Mouse (Mus musculus) cortical plate, adult 2 months (tissue): Measurements from ENCODE around the gene Hacl1. TPM values are rescaled to one million over a fixed set of nuclear protein-coding genes. Genes with fewer than 3 reads are reported as not detected.

Experiments
- H3K27ac ChIP-seq: fragments of 200-500 bp; 2 replicates; pipeline ENCODE4 v1.5.1; 2012; ENCODE audit warnings: low read length, control low read depth, inconsistent platforms; ENCODE audit not compliant: insufficient read depth
- H3K4me1 ChIP-seq: fragments of 200-500 bp; 2 replicates; pipeline ENCODE4 v1.6.1; 2011; ENCODE audit warnings: low read length; ENCODE audit not compliant: control insufficient read depth, insufficient read depth
- H3K4me3 ChIP-seq: fragments of 200-500 bp; 2 replicates; pipeline ENCODE4 v1.5.1; 2011; ENCODE audit warnings: mild to moderate bottlenecking, low read length, control low read depth; ENCODE audit not compliant: insufficient read depth
- CTCF ChIP-seq: fragments of 200-500 bp; IDR thresholded peaks from 2 replicates; pipeline ENCODE4 v1.5.1; 2011; ENCODE audit warnings: mild to moderate bottlenecking, control low read depth, low read length; ENCODE audit not compliant: insufficient read depth; ENCODE audit errors: extremely low read depth
- POLR2A ChIP-seq: fragments of 200-500 bp; IDR thresholded peaks from 2 replicates; pipeline ENCODE4 v1.6.1; 2011; ENCODE audit warnings: mild to moderate bottlenecking, low read length, control low read depth; ENCODE audit not compliant: insufficient read depth; ENCODE audit errors: extremely low read depth
- polyA plus RNA-seq: library from polyadenylated mRNA; depleted of rRNA; stranded (reverse); fragments of >200 nt; gene quantifications from 2 replicates; pipeline ENCODE4 v1.2.3, GENCODE M21; 2012

Gene Hacl1
- polyA plus RNA-seq, 1 experiment: 11.3 TPM

GRCm38 (mm10) chr14:31663376-31664099 lies 22.5 kb upstream of the Hacl1 start:
- peaks cover 12% of the 10 kb centered on the region for H3K4me1 ChIP-seq
- TF ChIP-seq CTCF (no peak), POLR2A (no peak)
- H3K4me3 ChIP-seq: no peak overlapping the region
- H3K27ac ChIP-seq: peak overlapping the region; percentile 98

GRCm38 (mm10) chr14:31662555-31663211 lies 21.6 kb upstream of the Hacl1 start:
- no peak for TF ChIP-seq CTCF
- Histone ChIP-seq H3K27ac (peak overlapping the region; percentile 98), H3K4me3 (peak overlapping the region; percentile 34), H3K4me1 (peaks cover 11% of the 10 kb centered on the region)

GRCm38 (mm10) chr14:31661671-31662554 lies 20.8 kb upstream of the Hacl1 start:
- peak overlapping the region; percentile 98 for H3K27ac ChIP-seq
- peaks cover 11% of the 10 kb centered on the region for H3K4me1 ChIP-seq
- no peak for TF ChIP-seq CTCF
- peak; percentile 95 for TF ChIP-seq POLR2A
- H3K4me3 ChIP-seq: peak overlapping the region; percentile 34

GRCm38 (mm10) chr14:31660312-31661093 lies 19.4 kb upstream of the Hacl1 start:
- H3K4me1 ChIP-seq: peaks cover 11% of the 10 kb centered on the region
- no peak overlapping the region for H3K4me3 ChIP-seq
- H3K27ac ChIP-seq: peak overlapping the region; percentile 89
- TF ChIP-seq CTCF (no peak), POLR2A (no peak)

GRCm38 (mm10) chr14:31659501-31660181 lies 18.6 kb upstream of the Hacl1 start:
- Histone ChIP-seq H3K27ac (peak overlapping the region; percentile 89), H3K4me1 (peaks cover 11% of the 10 kb centered on the region)
- TF ChIP-seq CTCF (no peak), POLR2A (no peak)

GRCm38 (mm10) chr14:31658126-31658680 lies 17.1 kb upstream of the Hacl1 start:
- Histone ChIP-seq H3K4me1 (peaks cover 5% of the 10 kb centered on the region), H3K27ac (no peak overlapping the region)
- no peak for TF ChIP-seq CTCF
- TF ChIP-seq POLR2A: no peak

More at GRCm38 (mm10) chr14:31659501-31660181, 18.6 kb upstream of the Hacl1 start:
- H3K4me3 ChIP-seq: no peak overlapping the region

GRCm38 (mm10) chr14:31656857-31657645 lies 16.0 kb upstream of the Hacl1 start:
- Histone ChIP-seq H3K27ac (no peak overlapping the region), H3K4me3 (no peak overlapping the region), H3K4me1 (peaks cover 3% of the 10 kb centered on the region)
- TF ChIP-seq CTCF (peak; percentile 91), POLR2A (no peak)

More at GRCm38 (mm10) chr14:31658126-31658680, 17.1 kb upstream of the Hacl1 start:
- no peak overlapping the region for H3K4me3 ChIP-seq

GRCm38 (mm10) chr14:31656386-31656785 lies 15.3 kb upstream of the Hacl1 start:
- peaks cover 3% of the 10 kb centered on the region for H3K4me1 ChIP-seq
- TF ChIP-seq POLR2A (no peak), CTCF (no peak)
- H3K4me3 ChIP-seq: no peak overlapping the region
- H3K27ac ChIP-seq: no peak overlapping the region
